Mouse (Mus musculus): ENCODE data around the gene Slc22a17.
"Not testable (repeated sequence)": the region's sequence is repeated elsewhere in the genome, so short reads cannot be mapped to it uniquely, and the experiment has no call there.

GRCm38 (mm10) chr14:54947008-54947407 lies 34.1 kb upstream of the Slc22a17 start:
- not testable (repeated sequence) for TF ChIP-seq HCFC1 (IDR thresholded peaks at IDR 0.05; ENCODE audit: borderline replicate concordance, insufficient read depth, low read length); ZC3H11A (IDR thresholded peaks at IDR 0.05; ENCODE audit: borderline replicate concordance, low read depth, low read length)

Data from ES-E14 (cell line).